Mouse (Mus musculus) limb, embryonic 11.5 days (tissue): Measurements from ENCODE around the gene 1700037H04Rik. TPM values are rescaled to one million over a fixed set of nuclear protein-coding genes. Genes with fewer than 3 reads are reported as not detected.

Source experiments
- ATAC-seq: fragments of 200-750 bp; cut with Nextera tagmentation; 2 replicates; pipeline ENCODE4 v1.8.0; 2017; ENCODE audit warnings: low read depth; ENCODE audit not compliant: insufficient number of reproducible peaks, low FRiP score, low TSS enrichment
- DNase-seq: peaks from one replicate; pipeline ENCODE4 v3.0.0-alpha.2; 2015; ENCODE audit warnings: low spot score
- H3K27ac ChIP-seq: fragments of 300-500 bp; sonication (generic); replicated peaks from 2 replicates; pipeline ENCODE4 v1.5.1; 2014; ENCODE audit warnings: low read depth, mild to moderate bottlenecking, low read length
- H3K27me3 ChIP-seq: fragments of 300-500 bp; sonication (generic); 2 replicates; pipeline ENCODE4 v1.6.1; 2014; ENCODE audit warnings: mild to moderate bottlenecking, low read length, mixed read lengths; ENCODE audit not compliant: control insufficient read depth, insufficient read depth
- H3K36me3 ChIP-seq: fragments of 300-500 bp; sonication (generic); 2 replicates; pipeline ENCODE4 v1.6.1; 2014; ENCODE audit warnings: mild to moderate bottlenecking, low read length, moderate library complexity, mixed read lengths; ENCODE audit not compliant: control insufficient read depth, insufficient read depth
- H3K4me1 ChIP-seq: fragments of 300-500 bp; sonication (generic); 2 replicates; pipeline ENCODE4 v1.6.1; 2014; ENCODE audit warnings: low read length, mixed read lengths; ENCODE audit not compliant: control insufficient read depth, insufficient read depth
- H3K4me2 ChIP-seq: fragments of 300-500 bp; sonication (generic); 2 replicates; pipeline ENCODE4 v1.6.1; 2014; ENCODE audit warnings: low read depth, mild to moderate bottlenecking, moderate library complexity; ENCODE audit not compliant: severe bottlenecking
- H3K4me3 ChIP-seq: fragments of 300-500 bp; sonication (generic); 2 replicates; pipeline ENCODE4 v1.5.1; 2014; ENCODE audit warnings: low read depth, low read length
- H3K9ac ChIP-seq: fragments of 300-500 bp; sonication (generic); 2 replicates; pipeline ENCODE4 v1.6.1; 2014; ENCODE audit warnings: mild to moderate bottlenecking, low read length
- H3K9me3 ChIP-seq: fragments of 300-500 bp; sonication (generic); 2 replicates; pipeline ENCODE4 v1.6.1; 2016; ENCODE audit warnings: low read length; ENCODE audit not compliant: control insufficient read depth
- WGBS: fragments of 180-500 bp; shearing (Covaris S2); extraction: QIAGEN DNeasy Blood & Tissue Kit; methylation state at CpG from one replicate; pipeline ENCODE4 v1.1.7; 2014; 5-methylcytosine and 5-hydroxymethylcytosine counted together
- polyA plus RNA-seq: library from polyadenylated mRNA; unstranded; fragments of >200 nt; fragmentation: Nextera tagmentation; extraction: Ambion mirVana; gene quantifications from 2 replicates; pipeline ENCODE4 v1.2.1, GENCODE M21; 2014

1700037H04Rik gene
- polyA plus RNA-seq, result 78.0 and 78.9 TPM in 2 replicates

GRCm38 (mm10) chr2:131159938-131160581, at the start of gene 1700037H04Rik:
1700037H04Rik (minus strand) TSS chr2:131160081.
- Histone ChIP-seq H3K4me1 (no peaks in the 10 kb centered on the region), H3K4me3 (peak within 1 kb of the TSS; percentile 78), H3K27ac (peak within 1 kb of the TSS; percentile 68), H3K4me2 (peak within 1 kb of the TSS; percentile 92), H3K9me3 (no peaks in the 10 kb centered on the region; the same call in 1 of the 2 replicates), H3K27me3 (no peaks in the 10 kb centered on the region), H3K36me3 (no peaks in the 10 kb centered on the region; the same call in 1 of the 2 replicates), H3K9ac (peak within 1 kb of the TSS; percentile 83)
- ATAC-seq (peak; percentile 97), DNase-seq (peak; percentile 96)
- under 1% methylated on average over 52 of the region's 54 CpGs for WGBS

- Histone ChIP-seq H3K27ac (no peak overlapping the region), H3K36me3 (no peaks in the 10 kb centered on the region), H3K4me3 (peak overlapping the region; percentile 53), H3K4me2 (peak overlapping the region; percentile 66), H3K4me1 (0 out of 2 replicates have a peak, but pooled peaks cover 4% of the 10 kb centered on the region), H3K9me3 (no peaks in the 10 kb centered on the region), H3K27me3 (no peaks in the 10 kb centered on the region), H3K9ac (no peak overlapping the region; the same call in 1 of the 2 replicates)
- WGBS, result 78% methylated on average over 4 of the region's 4 CpGs
- ATAC-seq (no peak), DNase-seq (no peak)
Measured at GRCm38 (mm10) chr2:131209125-131209795, 49.4 kb upstream of the 1700037H04Rik start.

GRCm38 (mm10) chr2:131208356-131208755, 48.5 kb upstream of the 1700037H04Rik start:
- DNase-seq (no peak), ATAC-seq (no peak)

GRCm38 (mm10) chr2:131206778-131207177, 46.9 kb upstream of the 1700037H04Rik start, which contains the start of gene Ap5s1:
Ap5s1 (plus strand) TSS chr2:131207078.
- no peak within 1 kb of the TSS for H3K9ac ChIP-seq
- 0 out of 2 replicates have a peak, but pooled peaks cover 4% of the 10 kb centered on the region for H3K4me1 ChIP-seq
- ATAC-seq (no peak), DNase-seq (no peak)
- H3K27ac ChIP-seq, result no peak within 1 kb of the TSS
- 76% methylated on average over 4 of the region's 4 CpGs for WGBS
- no peaks in the 10 kb centered on the region for H3K9me3 ChIP-seq
- H3K27me3 ChIP-seq, result no peaks in the 10 kb centered on the region
- H3K36me3 ChIP-seq, result no peaks in the 10 kb centered on the region
- no peak within 1 kb of the TSS for H3K4me3 ChIP-seq
- H3K4me2 ChIP-seq, result no peak within 1 kb of the TSS

More at GRCm38 (mm10) chr2:131208356-131208755, 48.5 kb upstream of the 1700037H04Rik start:
- Histone ChIP-seq H3K4me1 (0 out of 2 replicates have a peak, but pooled peaks cover 4% of the 10 kb centered on the region), H3K27ac (no peak overlapping the region), H3K9ac (no peak overlapping the region), H3K36me3 (no peaks in the 10 kb centered on the region), H3K4me3 (no peak overlapping the region), H3K4me2 (no peak overlapping the region), H3K9me3 (no peaks in the 10 kb centered on the region), H3K27me3 (no peaks in the 10 kb centered on the region)
- WGBS, result 95% methylated on average over 2 of the region's 2 CpGs

GRCm38 (mm10) chr2:131205521-131206182, 45.8 kb upstream of the 1700037H04Rik start:
- DNase-seq (no peak), ATAC-seq (no peak)
- Histone ChIP-seq H3K36me3 (no peaks in the 10 kb centered on the region), H3K27me3 (no peaks in the 10 kb centered on the region), H3K9me3 (no peaks in the 10 kb centered on the region), H3K4me3 (no peak overlapping the region), H3K4me1 (no peaks in the 10 kb centered on the region), H3K27ac (no peak overlapping the region), H3K4me2 (no peak overlapping the region), H3K9ac (no peak overlapping the region)
- WGBS, result 85% methylated on average over 8 of the region's 8 CpGs

GRCm38 (mm10) chr2:131204410-131204981, 44.6 kb upstream of the 1700037H04Rik start:
- no peak overlapping the region for H3K27ac ChIP-seq
- no peak for DNase-seq
- peaks cover 2% of the 10 kb centered on the region; the same call in 1 of the 2 replicates for H3K36me3 ChIP-seq
- H3K9ac ChIP-seq, result no peak overlapping the region
- no peak overlapping the region for H3K4me3 ChIP-seq
- no peaks in the 10 kb centered on the region for H3K9me3 ChIP-seq
- H3K4me1 ChIP-seq, result no peaks in the 10 kb centered on the region
- 58% methylated on average over 7 of the region's 7 CpGs for WGBS
- no peaks in the 10 kb centered on the region for H3K27me3 ChIP-seq
- no peak overlapping the region for H3K4me2 ChIP-seq
- ATAC-seq, result no peak

GRCm38 (mm10) chr2:131203816-131204409, 44.0 kb upstream of the 1700037H04Rik start:
- ATAC-seq, result no peak
- Histone ChIP-seq H3K9ac (no peak overlapping the region), H3K4me3 (no peak overlapping the region), H3K27me3 (no peaks in the 10 kb centered on the region), H3K36me3 (peaks cover 2% of the 10 kb centered on the region; the same call in 1 of the 2 replicates), H3K9me3 (no peaks in the 10 kb centered on the region), H3K4me1 (no peaks in the 10 kb centered on the region), H3K4me2 (no peak overlapping the region), H3K27ac (no peak overlapping the region)
- 89% methylated on average over 6 of the region's 6 CpGs for WGBS
- no peak for DNase-seq

GRCm38 (mm10) chr2:131201262-131201661, 41.4 kb upstream of the 1700037H04Rik start:
- no peaks in the 10 kb centered on the region for H3K9me3 ChIP-seq
- WGBS, result 94% methylated on average over 3 of the region's 3 CpGs
- DNase-seq (no peak), ATAC-seq (no peak)
- H3K4me3 ChIP-seq, result no peak overlapping the region
- no peaks in the 10 kb centered on the region for H3K4me1 ChIP-seq
- H3K9ac ChIP-seq, result no peak overlapping the region
- H3K27me3 ChIP-seq, result no peaks in the 10 kb centered on the region
- no peak overlapping the region for H3K27ac ChIP-seq
- H3K36me3 ChIP-seq, result peaks cover 2% of the 10 kb centered on the region; the same call in 1 of the 2 replicates
- no peak overlapping the region for H3K4me2 ChIP-seq
